Mouse (Mus musculus): ENCODE results near the gene F11. TPM values are rescaled to one million over a fixed set of nuclear protein-coding genes. Genes with fewer than 3 reads are reported as not detected.
A peak's percentile ranks its signal among the peaks of the same experiment; 100 is the strongest.

The F11 gene
- total RNA-seq, 2 experiments from 2014 or later, result 0.11 TPM; not detected in 1

DNA sequence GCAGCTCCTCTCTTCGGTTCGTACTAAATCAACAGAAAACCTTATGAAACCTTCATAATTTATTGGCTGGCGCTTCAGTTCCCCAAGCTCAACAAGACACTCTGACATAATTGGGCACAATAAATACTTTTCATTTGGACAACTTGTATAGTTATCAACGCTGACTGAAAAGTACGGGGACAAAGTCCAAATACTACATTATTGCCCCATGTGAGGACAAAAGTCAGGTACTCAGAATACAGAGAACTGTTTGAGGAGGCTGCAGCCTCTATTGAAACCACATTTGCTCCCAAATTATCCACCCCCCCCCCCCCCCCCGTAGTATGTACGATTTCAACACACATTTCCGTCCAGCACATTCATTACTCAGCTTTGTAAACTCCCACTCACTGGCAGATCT, 22.5 kb downstream of the F11 start:
- DNase-seq, result no peak

DNA sequence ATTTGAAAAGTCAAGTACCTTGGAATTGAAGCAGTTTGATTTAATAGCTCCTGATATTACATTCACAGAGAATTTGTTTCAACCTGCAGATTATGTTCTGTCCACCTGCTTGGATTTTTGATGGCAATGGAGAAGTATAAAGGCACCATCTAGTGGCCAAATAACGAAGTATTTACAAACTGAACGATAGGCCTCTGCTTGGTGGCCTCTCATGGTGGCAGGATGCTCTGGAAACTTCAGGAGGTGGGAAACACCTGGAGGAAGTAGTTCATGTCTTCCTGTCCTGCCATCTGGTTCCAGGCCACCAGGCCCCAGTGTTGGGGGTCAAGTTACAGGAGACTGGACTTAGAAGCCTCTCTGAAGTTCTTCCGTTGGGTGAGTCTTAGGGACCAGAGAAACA, 23.5 kb downstream of the F11 start:
- no peak for DNase-seq

DNA sequence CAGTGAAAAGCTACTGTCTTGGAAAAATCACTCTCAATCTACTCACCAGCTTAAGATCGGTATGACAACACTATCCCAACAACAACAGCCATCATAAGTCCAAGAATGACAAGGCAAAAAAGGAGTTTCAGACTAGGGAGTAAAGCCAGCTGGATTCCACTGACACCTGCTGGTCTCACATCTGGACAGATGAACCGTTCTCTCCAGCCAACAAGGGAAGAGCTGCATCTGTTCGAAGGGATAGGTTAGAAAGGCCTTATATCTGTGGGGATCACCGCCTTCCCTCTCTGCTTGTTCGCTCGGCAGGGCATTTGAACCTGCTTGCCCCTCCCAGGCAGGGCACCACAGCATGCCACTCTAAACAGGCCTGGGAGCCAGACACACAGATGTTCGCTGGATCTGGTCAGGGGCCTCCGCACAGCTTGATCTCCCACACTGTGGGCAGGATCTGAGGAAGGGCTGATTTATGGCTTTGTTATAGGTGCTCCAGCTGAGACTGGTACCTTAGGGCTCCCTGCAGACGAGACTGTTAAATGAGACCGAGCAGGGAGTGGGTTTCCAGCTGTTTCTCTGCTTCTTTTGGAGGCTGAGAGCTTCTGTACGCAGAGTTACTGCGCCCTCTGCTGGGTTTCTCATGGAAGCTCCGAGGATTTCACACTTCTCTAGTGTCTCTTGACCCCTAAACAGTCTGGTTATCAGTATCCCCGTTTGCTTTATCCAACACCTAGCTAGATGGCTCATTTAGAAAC, 25.5 kb downstream of the F11 start:
- DNase-seq, result peak; percentile 49

DNA sequence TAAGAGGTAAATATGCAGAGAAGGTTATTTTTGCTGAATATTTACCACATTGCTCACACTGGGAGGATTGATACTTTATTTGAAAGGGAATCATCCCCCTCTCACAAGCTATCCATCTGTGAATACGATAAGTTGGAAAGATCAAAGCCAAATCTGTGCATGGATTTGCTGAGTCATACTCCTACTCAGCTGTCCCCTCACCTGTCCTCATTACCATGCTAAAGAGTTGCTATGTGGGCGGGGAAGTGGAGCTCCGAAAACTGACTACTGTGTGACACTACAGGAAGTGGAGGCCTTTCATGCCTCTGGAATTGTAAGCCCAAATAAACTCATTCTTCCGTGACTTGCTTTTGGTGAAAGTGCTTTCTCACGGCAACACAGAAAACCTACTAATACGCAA, 26.6 kb downstream of the F11 start:
- no peak for DNase-seq

DNA sequence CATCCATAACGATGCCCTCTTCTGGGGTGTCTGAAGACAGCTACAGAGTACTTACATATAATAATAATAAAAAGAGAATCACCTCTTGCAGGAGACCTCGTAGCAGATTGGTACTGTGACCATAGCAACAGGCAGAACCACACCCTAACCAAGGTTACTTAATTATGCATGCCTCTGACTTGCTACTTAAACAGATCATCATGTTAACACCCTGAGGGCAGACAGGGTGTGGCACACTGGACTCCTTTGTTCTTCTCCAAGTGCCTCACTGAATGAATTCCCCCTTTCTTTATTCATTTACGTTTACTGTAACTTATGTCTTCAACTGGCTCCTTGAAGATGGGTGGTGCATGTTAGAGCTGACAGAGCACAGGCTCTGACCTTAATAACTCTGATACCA, 28.6 kb downstream of the F11 start:
- DNase-seq, result no peak

DNA sequence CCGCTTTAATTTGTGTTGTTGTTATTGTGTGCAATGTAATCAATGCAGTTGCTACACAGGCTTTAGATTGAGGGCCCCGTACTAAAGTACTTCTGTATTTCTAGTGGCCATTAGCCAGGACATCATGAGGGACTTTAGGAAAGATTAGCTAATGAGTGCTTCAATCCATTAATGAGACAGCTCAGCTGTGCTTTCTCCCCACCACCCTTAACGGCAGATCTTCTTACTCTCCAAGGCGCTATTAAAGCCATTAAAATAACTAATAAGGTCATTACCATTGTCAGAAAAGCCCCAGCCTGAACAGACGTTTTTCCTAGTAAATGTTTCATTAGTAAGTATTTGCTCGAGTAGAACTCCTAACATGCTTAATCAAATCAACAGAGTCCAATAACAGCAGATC, 59.4 kb downstream of the F11 start:
- no peak for DNase-seq

DNA sequence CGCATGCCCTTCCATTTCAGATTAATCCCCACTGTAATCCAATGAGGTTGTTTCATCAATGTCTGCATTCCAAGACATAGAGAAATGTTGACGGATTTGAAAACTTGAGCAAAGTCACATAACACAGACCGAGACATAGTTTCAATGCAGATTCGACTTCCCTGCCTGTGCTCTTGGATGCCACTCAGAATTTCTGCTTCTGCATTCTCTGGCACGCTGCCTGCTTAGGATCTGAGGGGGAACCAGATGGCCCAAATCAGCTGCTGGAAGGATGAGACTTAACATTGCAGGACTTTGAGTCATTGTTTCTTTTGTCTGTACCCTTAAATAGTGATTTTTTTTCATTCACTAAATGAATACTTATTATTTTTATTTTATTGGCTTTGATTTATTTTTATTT, 60.2 kb downstream of the F11 start:
- DNase-seq, result peak; percentile 56

DNA sequence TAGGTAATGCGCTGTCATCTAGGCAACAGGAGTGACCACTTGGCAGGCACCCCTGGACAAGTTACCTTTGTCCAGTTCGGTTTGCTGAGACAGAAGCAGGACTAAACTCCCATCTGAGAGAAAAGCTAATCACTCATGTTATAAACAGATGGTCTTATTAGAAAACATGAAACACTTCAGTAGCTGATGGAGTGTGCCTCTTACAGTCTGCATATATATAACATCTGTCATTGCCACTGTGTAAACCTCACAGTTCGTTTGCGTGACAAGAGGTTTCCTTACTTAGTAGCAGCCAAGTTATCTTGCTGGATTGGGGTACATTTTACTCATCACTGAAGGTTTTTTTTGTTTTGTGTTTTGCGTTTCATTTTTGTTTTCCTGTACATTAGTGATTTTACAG, 64.5 kb downstream of the F11 start:
- no peak for DNase-seq

DNA sequence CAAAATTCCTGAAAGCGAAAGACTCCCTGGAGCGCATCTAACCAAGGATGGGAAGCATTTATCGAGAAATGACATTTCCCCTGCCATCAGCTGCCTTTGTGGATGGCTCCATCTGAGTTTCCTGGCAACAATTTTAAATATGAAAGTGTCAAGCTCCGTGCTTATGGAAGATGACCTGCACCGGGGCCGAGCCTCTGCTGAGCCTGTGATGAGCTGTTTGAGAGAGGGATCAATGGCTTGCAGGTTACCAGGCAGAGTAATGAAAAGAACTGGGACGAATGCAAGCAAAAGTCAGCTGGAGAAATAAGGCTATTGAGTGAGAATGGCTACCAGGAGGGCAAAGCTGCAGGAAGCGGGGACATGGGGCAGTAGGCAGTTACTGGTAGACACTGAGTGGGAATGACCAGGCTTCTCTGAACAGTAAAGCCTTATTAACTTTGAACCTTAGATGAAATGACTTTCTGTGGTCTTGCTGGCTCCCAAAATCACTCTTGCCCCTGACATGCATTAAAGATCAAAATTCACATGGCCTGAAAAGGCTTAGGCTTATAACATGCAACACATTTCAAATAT, 65.8 kb downstream of the F11 start:
- no peak for DNase-seq

Other genes with a start within 250 kb of the F11 start
- gene Mtnr1a, start 192.9 kb downstream of the F11 start, total RNA-seq (2021), result not detected
- gene Klkb1, start 32.8 kb upstream of the F11 start, total RNA-seq (2021), result not detected
- not detected for gene Gm45753, start 46.4 kb upstream of the F11 start, total RNA-seq (2021)
- gene Cyp4v3, start 71.2 kb upstream of the F11 start, total RNA-seq (2021), result 1 to 10 TPM; 1.4 to 1.5 TPM
- 1 to 10 TPM; 5.2 to 6.5 TPM for gene Fam149a, start 120.3 kb upstream of the F11 start, total RNA-seq (2021)
- 1 to 10 TPM; 3.8 TPM for gene Tlr3, start 149.0 kb upstream of the F11 start, total RNA-seq (2021)
- gene Sorbs2, start 245.8 kb upstream of the F11 start, total RNA-seq (2021), result 10 to 100 TPM; 20.4 to 26.5 TPM